Mouse (Mus musculus) limb, embryonic 10.5 days (tissue): ENCODE results near the gene Kdm4c. TPM values are rescaled to one million over a fixed set of nuclear protein-coding genes. Genes with fewer than 3 reads are reported as not detected.
A peak's percentile ranks its signal among the peaks of the same experiment; 100 is the strongest.
"Not testable (repeated sequence)": the region's sequence is repeated elsewhere in the genome, so short reads cannot be mapped to it uniquely, and the experiment has no call there.

Source experiments
- DNase-seq: peaks from one replicate; pipeline ENCODE4 v3.0.0-alpha.2; 2017; ENCODE audit warnings: low spot score
- H3K27ac ChIP-seq: fragments of 300-500 bp; sonication (generic); 2 replicates; pipeline ENCODE4 v1.5.1; 2016; ENCODE audit warnings: mild to moderate bottlenecking
- H3K27me3 ChIP-seq: fragments of 300-500 bp; sonication (generic); 2 replicates; pipeline ENCODE4 v1.6.1; 2016; ENCODE audit warnings: low read depth, mild to moderate bottlenecking; ENCODE audit not compliant: poor library complexity, severe bottlenecking
- H3K36me3 ChIP-seq: fragments of 300-500 bp; sonication (generic); 2 replicates; pipeline ENCODE4 v1.6.1; 2016; ENCODE audit warnings: mild to moderate bottlenecking, moderate library complexity
- H3K4me1 ChIP-seq: fragments of 300-500 bp; sonication (generic); 2 replicates; pipeline ENCODE4 v1.6.1; 2016
- H3K4me3 ChIP-seq: fragments of 300-500 bp; sonication (generic); 2 replicates; pipeline ENCODE4 v1.5.1; 2016; ENCODE audit warnings: mild to moderate bottlenecking, moderate library complexity
- H3K9me3 ChIP-seq: fragments of 300-500 bp; sonication (generic); replicated peaks from 2 replicates; pipeline ENCODE4 v1.6.1; 2016; ENCODE audit warnings: mild to moderate bottlenecking
- WGBS: fragments of 180-500 bp; shearing (Covaris S2); methylation state at CpG from one replicate; pipeline ENCODE4 v1.1.7; 2016; 5-methylcytosine and 5-hydroxymethylcytosine counted together
- polyA plus RNA-seq: library from polyadenylated mRNA; unstranded; fragments of >200 nt; fragmentation: Nextera tagmentation; extraction: Ambion mirVana; gene quantifications from 2 replicates; pipeline ENCODE4 v1.2.1, GENCODE M21; 2016

The Kdm4c gene
- polyA plus RNA-seq: 6.1 and 8.8 TPM in 2 replicates

GRCm38 (mm10) chr4:74242176-74242575 lies at the start of gene Kdm4c:
Gene Kdm4c, plus strand, starts transcription at chr4:74242497.
- Histone ChIP-seq H3K9me3 (no peaks in the 10 kb centered on the region), H3K4me1 (no peaks in the 10 kb centered on the region), H3K27ac (no peak within 1 kb of the TSS), H3K27me3 (no peaks in the 10 kb centered on the region), H3K4me3 (no peak within 1 kb of the TSS), H3K36me3 (no peaks in the 10 kb centered on the region)
- no peak for DNase-seq
- 95% methylated on average over 1 of the region's 1 CpGs for WGBS

GRCm38 (mm10) chr4:74201281-74201811 lies 41.0 kb upstream of the Kdm4c start:
- Histone ChIP-seq H3K36me3 (no peaks in the 10 kb centered on the region), H3K27ac (no peak overlapping the region), H3K4me3 (no peak overlapping the region), H3K4me1 (no peaks in the 10 kb centered on the region), H3K9me3 (no peaks in the 10 kb centered on the region), H3K27me3 (no peaks in the 10 kb centered on the region)
- no peak for DNase-seq

- not testable (repeated sequence) for H3K36me3 ChIP-seq, H3K4me1 ChIP-seq, H3K4me3 ChIP-seq, H3K27ac ChIP-seq, H3K27me3 ChIP-seq, DNase-seq, H3K9me3 ChIP-seq
- 86% methylated on average over 1 of the region's 1 CpGs for WGBS
These were observed 20.5 kb upstream of the Kdm4c start for GRCm38 (mm10) chr4:74221780-74222179.

GRCm38 (mm10) chr4:74222360-74222759 lies 19.9 kb upstream of the Kdm4c start:
- Histone ChIP-seq H3K4me1 (no peaks in the 10 kb centered on the region), H3K27me3 (no peaks in the 10 kb centered on the region), H3K4me3 (no peak overlapping the region), H3K27ac (no peak overlapping the region), H3K9me3 (no peaks in the 10 kb centered on the region), H3K36me3 (no peaks in the 10 kb centered on the region)
- WGBS: 45% methylated on average over 3 of the region's 3 CpGs
- no peak for DNase-seq

- H3K27ac ChIP-seq: no peak overlapping the region
- no peak for DNase-seq
- no peaks in the 10 kb centered on the region for H3K27me3 ChIP-seq
- H3K36me3 ChIP-seq: no peaks in the 10 kb centered on the region
- H3K4me3 ChIP-seq: no peak overlapping the region
- no peaks in the 10 kb centered on the region for H3K9me3 ChIP-seq
- H3K4me1 ChIP-seq: no peaks in the 10 kb centered on the region
- 77% methylated on average over 2 of the region's 2 CpGs for WGBS
These were observed 18.1 kb upstream of the Kdm4c start for GRCm38 (mm10) chr4:74224210-74224609.

- Histone ChIP-seq H3K36me3 (no peaks in the 10 kb centered on the region), H3K4me1 (no peaks in the 10 kb centered on the region), H3K27me3 (no peaks in the 10 kb centered on the region), H3K27ac (no peak overlapping the region), H3K9me3 (no peaks in the 10 kb centered on the region), H3K4me3 (no peak overlapping the region)
- DNase-seq: no peak
- WGBS: 84% methylated on average over 4 of the region's 4 CpGs
These were observed 11.3 kb upstream of the Kdm4c start for GRCm38 (mm10) chr4:74230994-74231393.

- no peak overlapping the region for H3K27ac ChIP-seq
- H3K9me3 ChIP-seq: no peaks in the 10 kb centered on the region
- H3K27me3 ChIP-seq: no peaks in the 10 kb centered on the region
- no peaks in the 10 kb centered on the region for H3K4me1 ChIP-seq
- no peak overlapping the region for H3K4me3 ChIP-seq
- peak; percentile 55 for DNase-seq
- H3K36me3 ChIP-seq: no peaks in the 10 kb centered on the region
- WGBS: 74% methylated on average over 5 of the region's 5 CpGs
These were observed 10.9 kb upstream of the Kdm4c start for GRCm38 (mm10) chr4:74231405-74231804.

GRCm38 (mm10) chr4:74233534-74233933 lies 8.8 kb upstream of the Kdm4c start:
- Histone ChIP-seq H3K36me3 (no peaks in the 10 kb centered on the region), H3K9me3 (no peaks in the 10 kb centered on the region), H3K27me3 (no peaks in the 10 kb centered on the region), H3K4me1 (no peaks in the 10 kb centered on the region), H3K4me3 (no peak overlapping the region), H3K27ac (no peak overlapping the region)
- DNase-seq: no peak
- WGBS: 86% methylated on average over 3 of the region's 3 CpGs

- Histone ChIP-seq H3K36me3 (no peaks in the 10 kb centered on the region), H3K27ac (peak overlapping the region; percentile 87), H3K4me3 (peak overlapping the region; percentile 80), H3K27me3 (no peaks in the 10 kb centered on the region), H3K9me3 (no peaks in the 10 kb centered on the region), H3K4me1 (0 out of 2 replicates have a peak, but pooled peaks cover 7% of the 10 kb centered on the region)
- WGBS: under 1% methylated on average over 68 of the region's 68 CpGs
- peak; percentile 95 for DNase-seq
These were observed 9.3 kb downstream of the Kdm4c start for GRCm38 (mm10) chr4:74251348-74252244.

GRCm38 (mm10) chr4:74252245-74253105 lies 10.2 kb downstream of the Kdm4c start:
- DNase-seq: no peak

GRCm38 (mm10) chr4:74257882-74258281 lies 15.6 kb downstream of the Kdm4c start:
- no peak for DNase-seq
- Histone ChIP-seq H3K36me3 (no peaks in the 10 kb centered on the region), H3K27me3 (no peaks in the 10 kb centered on the region), H3K4me1 (0 out of 2 replicates have a peak, but pooled peaks cover 2% of the 10 kb centered on the region), H3K4me3 (no peak overlapping the region), H3K9me3 (no peaks in the 10 kb centered on the region), H3K27ac (no peak overlapping the region)
- 51% methylated on average over 5 of the region's 5 CpGs for WGBS

More at GRCm38 (mm10) chr4:74252245-74253105, 10.2 kb downstream of the Kdm4c start:
- no peaks in the 10 kb centered on the region for H3K36me3 ChIP-seq
- peak overlapping the region; percentile 87 for H3K27ac ChIP-seq
- no peaks in the 10 kb centered on the region for H3K9me3 ChIP-seq
- H3K4me3 ChIP-seq: peak overlapping the region; percentile 80
- H3K4me1 ChIP-seq: 0 out of 2 replicates have a peak, but pooled peaks cover 7% of the 10 kb centered on the region
- WGBS: 1% methylated on average over 46 of the region's 46 CpGs
- no peaks in the 10 kb centered on the region for H3K27me3 ChIP-seq

GRCm38 (mm10) chr4:74258538-74258937 lies 16.2 kb downstream of the Kdm4c start:
- no peaks in the 10 kb centered on the region for H3K9me3 ChIP-seq
- no peaks in the 10 kb centered on the region for H3K27me3 ChIP-seq
- 44% methylated on average over 1 of the region's 1 CpGs for WGBS
- no peaks in the 10 kb centered on the region for H3K4me1 ChIP-seq
- H3K27ac ChIP-seq: no peak overlapping the region
- H3K4me3 ChIP-seq: no peak overlapping the region
- DNase-seq: no peak
- no peaks in the 10 kb centered on the region for H3K36me3 ChIP-seq

GRCm38 (mm10) chr4:74259331-74259730 lies 17.0 kb downstream of the Kdm4c start:
- no peak for DNase-seq
- H3K27ac ChIP-seq: no peak overlapping the region
- H3K36me3 ChIP-seq: peaks cover 4% of the 10 kb centered on the region
- H3K27me3 ChIP-seq: no peaks in the 10 kb centered on the region
- 45% methylated on average over 3 of the region's 3 CpGs for WGBS
- H3K4me3 ChIP-seq: no peak overlapping the region
- no peaks in the 10 kb centered on the region for H3K9me3 ChIP-seq
- H3K4me1 ChIP-seq: no peaks in the 10 kb centered on the region
